Mouse (Mus musculus): Measurements from ENCODE around the gene Celsr3. TPM values are rescaled to one million over a fixed set of nuclear protein-coding genes. Genes with fewer than 3 reads are reported as not detected.

The Celsr3 gene
- polyA plus RNA-seq, 2 experiments: 0.06 to 0.19 TPM

- 51% methylated on average over 8 of the region's 8 CpGs for WGBS (ENCODE audit: insufficient replicate concordance)
- ATAC-seq (ENCODE audit: insufficient read depth) (peak; percentile 57), DNase-seq (ENCODE audit: low read depth in 3 of 3, low spot score in 3 of 3) (peak in 1 of 3 experiments; percentile 53)
- TF ChIP-seq CTCF (IDR thresholded peaks at IDR 0.05; ENCODE audit: low read depth) (peak; percentile 47), EP300 (IDR thresholded peaks at IDR 0.05; ENCODE audit: low read depth) (peak; percentile 67)
- Histone ChIP-seq H3K27ac (peak overlapping the region; percentile 94), H3K27me3 (ENCODE audit: control insufficient read depth, insufficient read depth, low read length) (no peaks in the 10 kb centered on the region), H3K36me3 (replicated peaks; ENCODE audit: control insufficient read depth, insufficient read depth, low read depth) (peaks cover 51% of the 10 kb centered on the region), H3K4me3 (ENCODE audit: insufficient read depth in 1 of 2, low read depth in 2 of 2, low read length in 2 of 2) (no peak overlapping the region), H3K9ac (replicated peaks) (no peak overlapping the region), H3K4me2 (ENCODE audit: low read depth) (peak overlapping the region; percentile 31), H3K9me3 (ENCODE audit: control insufficient read depth, low read length) (no peaks in the 10 kb centered on the region), H3K4me1 (replicated peaks; ENCODE audit: control insufficient read depth in 2 of 2, insufficient read depth in 2 of 2, low read length in 1 of 2) (peaks cover 35 to 40% of the 10 kb centered on the region in 2 experiments)
Observed at GRCm38 (mm10) chr9:108805768-108806167, 20.4 kb upstream of the Celsr3 start.

- peak overlapping the region; percentile 94 for H3K27ac ChIP-seq
- DNase-seq (ENCODE audit: low read depth in 3 of 3, low spot score in 3 of 3) (no peak), ATAC-seq (ENCODE audit: insufficient read depth) (no peak)
- no peak overlapping the region for H3K4me3 ChIP-seq (ENCODE audit: insufficient read depth in 1 of 2, low read depth in 2 of 2, low read length in 2 of 2)
- H3K4me1 ChIP-seq (replicated peaks; ENCODE audit: control insufficient read depth in 2 of 2, insufficient read depth in 2 of 2, low read length in 1 of 2): peaks cover 35 to 40% of the 10 kb centered on the region in 2 experiments
- peak overlapping the region; percentile 55; the same call in 1 of the 2 replicates for H3K9ac ChIP-seq (replicated peaks)
- peak overlapping the region; percentile 0; the same call in 1 of the 2 replicates for H3K4me2 ChIP-seq (ENCODE audit: low read depth)
- TF ChIP-seq EP300 (IDR thresholded peaks at IDR 0.05; ENCODE audit: low read depth) (no peak), CTCF (IDR thresholded peaks at IDR 0.05; ENCODE audit: low read depth) (no peak)
- no peaks in the 10 kb centered on the region for H3K27me3 ChIP-seq (ENCODE audit: control insufficient read depth, insufficient read depth, low read length)
- no peaks in the 10 kb centered on the region for H3K9me3 ChIP-seq (ENCODE audit: control insufficient read depth, low read length)
- peaks cover 46% of the 10 kb centered on the region for H3K36me3 ChIP-seq (replicated peaks; ENCODE audit: control insufficient read depth, insufficient read depth, low read depth)
Observed at GRCm38 (mm10) chr9:108806379-108806778, 19.7 kb upstream of the Celsr3 start.

- peaks cover 35 to 40% of the 10 kb centered on the region in 2 experiments for H3K4me1 ChIP-seq (replicated peaks; ENCODE audit: control insufficient read depth in 2 of 2, insufficient read depth in 2 of 2, low read length in 1 of 2)
- peak overlapping the region; percentile 55 for H3K9ac ChIP-seq (replicated peaks)
- no peaks in the 10 kb centered on the region for H3K27me3 ChIP-seq (ENCODE audit: control insufficient read depth, insufficient read depth, low read length)
- no peaks in the 10 kb centered on the region for H3K9me3 ChIP-seq (ENCODE audit: control insufficient read depth, low read length)
- WGBS (ENCODE audit: insufficient replicate concordance): 68% methylated on average over 1 of the region's 1 CpGs
- peak overlapping the region; percentile 22; the same call in 1 of the 2 replicates for H3K4me2 ChIP-seq (ENCODE audit: low read depth)
- H3K27ac ChIP-seq: peak overlapping the region; percentile 94
- DNase-seq (ENCODE audit: low read depth in 3 of 3, low spot score in 3 of 3) (no peak), ATAC-seq (ENCODE audit: insufficient read depth) (no peak)
- TF ChIP-seq CTCF (IDR thresholded peaks at IDR 0.05; ENCODE audit: low read depth) (no peak), EP300 (IDR thresholded peaks at IDR 0.05; ENCODE audit: low read depth) (no peak)
- H3K4me3 ChIP-seq (ENCODE audit: insufficient read depth in 1 of 2, low read depth in 2 of 2, low read length in 2 of 2): no peak overlapping the region
- peaks cover 42% of the 10 kb centered on the region for H3K36me3 ChIP-seq (replicated peaks; ENCODE audit: control insufficient read depth, insufficient read depth, low read depth)
Observed at GRCm38 (mm10) chr9:108806831-108807230, 19.3 kb upstream of the Celsr3 start.

GRCm38 (mm10) chr9:108807674-108808073 lies 18.4 kb upstream of the Celsr3 start:
- peak overlapping the region; percentile 94 for H3K27ac ChIP-seq
- peak overlapping the region; percentile 31 to 85 for H3K4me3 ChIP-seq (ENCODE audit: insufficient read depth in 1 of 2, low read depth in 2 of 2, low read length in 2 of 2)
- H3K36me3 ChIP-seq (replicated peaks; ENCODE audit: control insufficient read depth, insufficient read depth, low read depth): peaks cover 33% of the 10 kb centered on the region
- H3K9ac ChIP-seq (replicated peaks): peak overlapping the region; percentile 73
- peaks cover 33 to 40% of the 10 kb centered on the region in 2 experiments for H3K4me1 ChIP-seq (replicated peaks; ENCODE audit: control insufficient read depth in 2 of 2, insufficient read depth in 2 of 2, low read length in 1 of 2)
- no peaks in the 10 kb centered on the region for H3K27me3 ChIP-seq (ENCODE audit: control insufficient read depth, insufficient read depth, low read length)
- no peaks in the 10 kb centered on the region for H3K9me3 ChIP-seq (ENCODE audit: control insufficient read depth, low read length)
- DNase-seq (ENCODE audit: low read depth in 3 of 3, low spot score in 3 of 3): peak; percentile 66 to 77 (median 70)
- WGBS (ENCODE audit: insufficient replicate concordance): 39% methylated on average over 5 of the region's 5 CpGs
- H3K4me2 ChIP-seq (ENCODE audit: low read depth): peak overlapping the region; percentile 100
- TF ChIP-seq EP300 (IDR thresholded peaks at IDR 0.05; ENCODE audit: low read depth) (peak; percentile 66), CTCF (IDR thresholded peaks at IDR 0.05; ENCODE audit: low read depth) (no peak)
- ATAC-seq (ENCODE audit: insufficient read depth): peak; percentile 82

GRCm38 (mm10) chr9:108808163-108808665 lies 17.9 kb upstream of the Celsr3 start, which contains the start of gene Nckipsd:
Gene Nckipsd (plus strand): TSS chr9:108808368.
- peak; percentile 83 for ATAC-seq (ENCODE audit: insufficient read depth)
- Histone ChIP-seq H3K4me3 (ENCODE audit: insufficient read depth in 1 of 2, low read depth in 2 of 2, low read length in 2 of 2) (peak within 1 kb of the TSS; percentile 65 to 85), H3K27me3 (ENCODE audit: control insufficient read depth, insufficient read depth, low read length) (no peaks in the 10 kb centered on the region), H3K4me2 (ENCODE audit: low read depth) (peak within 1 kb of the TSS; percentile 100), H3K27ac (peak within 1 kb of the TSS; percentile 94), H3K9me3 (ENCODE audit: control insufficient read depth, low read length) (no peaks in the 10 kb centered on the region), H3K4me1 (replicated peaks; ENCODE audit: control insufficient read depth in 2 of 2, insufficient read depth in 2 of 2, low read length in 1 of 2) (peaks cover 33 to 40% of the 10 kb centered on the region in 2 experiments), H3K9ac (replicated peaks) (peak within 1 kb of the TSS; percentile 82), H3K36me3 (replicated peaks; ENCODE audit: control insufficient read depth, insufficient read depth, low read depth) (peaks cover 33% of the 10 kb centered on the region)
- under 1% methylated on average over 62 of the region's 62 CpGs for WGBS (ENCODE audit: insufficient replicate concordance)
- peak; percentile 80 to 85 (median 80) for DNase-seq (ENCODE audit: low read depth in 3 of 3, low spot score in 3 of 3)
- TF ChIP-seq EP300 (IDR thresholded peaks at IDR 0.05; ENCODE audit: low read depth) (no peak), CTCF (IDR thresholded peaks at IDR 0.05; ENCODE audit: low read depth) (peak; percentile 86)

Measured in liver, embryonic 14.5 days (tissue).